Mouse (Mus musculus) lung, adult 2 months (tissue): Measurements from ENCODE around the gene 6030408B16Rik.
A peak's percentile ranks its signal among the peaks of the same experiment; 100 is the strongest.

ENCODE experiments used
- CTCF ChIP-seq: fragments of 200-500 bp; IDR thresholded peaks from 2 replicates; pipeline ENCODE4 v1.5.1; 2011; ENCODE audit warnings: mild to moderate bottlenecking, low read length, control low read depth; ENCODE audit not compliant: insufficient read depth
- POLR2A ChIP-seq: fragments of 200-500 bp; IDR thresholded peaks from 2 replicates; pipeline ENCODE4 v1.6.1; 2011; ENCODE audit warnings: low read depth, mild to moderate bottlenecking, control low read depth, low read length, borderline replicate concordance; ENCODE audit errors: extremely low read depth

DNA sequence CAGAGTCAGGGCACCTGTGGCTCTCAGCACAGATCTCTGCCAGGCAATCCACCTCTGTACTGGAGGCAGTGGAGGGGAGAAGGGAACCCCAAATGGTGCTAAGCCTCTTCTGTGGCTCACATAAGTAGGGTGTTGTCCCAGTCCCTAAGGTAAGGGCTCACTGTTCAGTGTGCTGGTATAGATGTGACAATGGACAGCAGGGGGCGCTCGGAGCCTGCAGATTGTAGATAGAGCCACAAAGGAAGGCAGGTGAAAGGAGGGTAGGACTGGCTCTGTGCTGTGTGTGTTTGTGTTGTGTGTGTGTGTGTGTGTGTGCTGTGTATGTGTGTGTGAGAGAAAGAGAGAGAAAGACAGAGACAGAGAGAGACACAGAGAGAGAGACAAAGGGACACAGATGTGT is 46.5 kb downstream of the 6030408B16Rik start:
- TF ChIP-seq CTCF: peak; percentile 82
- no peak for TF ChIP-seq POLR2A
